Mouse (Mus musculus) liver, adult 2 months (tissue): Measurements from ENCODE around the gene Ap2a2.

Source experiments
- CTCF ChIP-seq: fragments of 200-500 bp; IDR thresholded peaks from 2 replicates; pipeline ENCODE4 v1.5.1; 2011; ENCODE audit warnings: low read depth, low read length, control low read depth
- POLR2A ChIP-seq: fragments of 200-500 bp; IDR thresholded peaks from 2 replicates; pipeline ENCODE4 v1.6.1; 2011; ENCODE audit warnings: low read length, control low read depth; ENCODE audit not compliant: insufficient read depth; ENCODE audit errors: extremely low read depth

DNA sequence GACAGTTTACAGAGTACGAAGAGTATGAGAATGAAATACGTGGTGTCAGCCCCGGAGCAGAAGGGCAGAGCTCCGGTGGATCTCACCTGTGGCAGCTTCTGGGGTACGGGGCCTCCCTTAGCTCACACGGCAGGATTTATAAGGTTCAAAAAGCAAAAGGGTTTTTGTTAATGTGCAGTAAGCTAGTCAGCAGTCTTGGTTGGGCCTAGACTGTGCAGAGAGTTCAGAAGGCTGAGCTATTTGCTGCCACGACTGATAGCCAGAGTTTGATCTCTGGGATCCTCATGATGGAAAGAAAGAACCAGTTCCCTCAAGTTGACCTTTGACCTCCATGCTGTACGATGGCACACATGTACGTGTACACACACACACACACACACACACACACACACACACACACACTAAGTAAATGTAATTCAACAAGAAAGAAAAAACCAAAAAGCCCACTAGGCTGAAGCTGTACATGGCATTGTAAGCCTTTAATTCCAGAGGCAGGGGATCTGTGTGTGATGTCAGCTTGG lies 7.4 kb downstream of the Ap2a2 start:
- TF ChIP-seq CTCF (no peak), POLR2A (no peak)
